Mouse (Mus musculus) liver, embryonic 14.5 days (tissue): ENCODE measurements around the gene Capg.

Experiments
- CTCF ChIP-seq: IDR thresholded peaks from 2 replicates; pipeline ENCODE4 v1.5.1; 2016; ENCODE audit warnings: antibody characterized with exemption, low read depth, control low read depth
- EP300 ChIP-seq: IDR thresholded peaks from 2 replicates; pipeline ENCODE4 v1.6.1; 2016; ENCODE audit warnings: antibody characterized with exemption, low read depth

GRCm38 (mm10) chr6:72547862-72548261 is 3.7 kb downstream of the Capg start:
- TF ChIP-seq CTCF, result no peak
- TF ChIP-seq EP300, result no peak
